Mouse (Mus musculus) embryonic fibroblast, embryonic 13.5 days (primary cell): ENCODE data around the gene Kcnj14. TPM values are rescaled to one million over a fixed set of nuclear protein-coding genes. Genes with fewer than 3 reads are reported as not detected.

Experiments
- H3K27ac ChIP-seq: 2 replicates; pipeline ENCODE4 v1.5.1; 2012; ENCODE audit warnings: low read length, control low read depth, inconsistent platforms; ENCODE audit not compliant: insufficient read depth
- H3K4me1 ChIP-seq: 2 replicates; pipeline ENCODE4 v1.6.1; 2011; ENCODE audit warnings: low read length; ENCODE audit not compliant: control insufficient read depth, insufficient read depth
- H3K4me3 ChIP-seq: 2 replicates; pipeline ENCODE4 v1.5.1; 2011; ENCODE audit warnings: mild to moderate bottlenecking, control low read depth, low read length; ENCODE audit not compliant: insufficient read depth
- CTCF ChIP-seq: IDR thresholded peaks from 2 replicates; pipeline ENCODE4 v1.5.1; 2011; ENCODE audit warnings: mild to moderate bottlenecking, control low read depth, low read length, moderate library complexity, borderline replicate concordance; ENCODE audit not compliant: insufficient read depth
- POLR2A ChIP-seq: IDR thresholded peaks from 2 replicates; pipeline ENCODE4 v1.6.1; 2011; ENCODE audit warnings: low read depth, mild to moderate bottlenecking, control low read depth, low read length, moderate library complexity
- polyA plus RNA-seq: library from polyadenylated mRNA; stranded (reverse); fragments of >200 nt; gene quantifications from 2 replicates; pipeline ENCODE4 v1.2.4, GENCODE M21; 2011; ENCODE audit warnings: low read depth; ENCODE audit not compliant: missing spikeins, insufficient read length

The Kcnj14 gene
- polyA plus RNA-seq, 1 experiment, result not detected

- Histone ChIP-seq H3K27ac (no peak overlapping the region), H3K4me1 (no peaks in the 10 kb centered on the region), H3K4me3 (no peak overlapping the region)
- TF ChIP-seq POLR2A (no peak), CTCF (no peak)
These were observed 53.5 kb downstream of the Kcnj14 start for GRCm38 (mm10) chr7:45771101-45771500.

DNA sequence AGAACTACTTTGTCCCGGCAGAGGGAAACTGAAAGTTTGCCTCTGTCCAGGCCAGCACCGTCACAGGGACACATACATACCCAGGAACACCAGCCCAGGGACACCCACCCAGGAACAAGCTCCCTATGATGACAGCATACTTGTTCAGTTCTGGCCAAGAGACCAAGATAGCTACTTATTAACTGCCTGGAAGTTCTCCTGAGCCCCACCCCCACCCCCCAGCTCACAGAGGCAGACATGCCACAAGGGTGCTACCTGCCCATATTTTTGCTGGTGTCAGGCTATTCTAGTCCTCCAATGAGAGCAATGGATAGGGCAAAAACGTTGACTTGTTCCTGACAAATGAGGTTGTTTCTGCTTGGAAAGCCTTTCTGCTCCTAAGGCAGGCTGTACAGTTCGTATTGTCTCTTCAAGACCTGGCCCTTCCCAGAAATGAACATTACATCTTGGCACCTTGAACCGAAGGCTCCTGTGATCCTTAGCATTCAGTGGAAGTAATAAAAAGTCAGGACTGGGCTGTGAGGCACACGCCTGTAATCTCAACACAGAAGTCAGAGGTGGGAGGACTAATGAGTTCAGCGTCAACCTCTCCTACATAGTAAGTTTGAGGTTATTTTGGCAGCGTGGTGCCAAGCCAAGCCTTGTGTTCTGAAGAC is 54.0 kb downstream of the Kcnj14 start:
- TF ChIP-seq CTCF (no peak), POLR2A (no peak)
- no peaks in the 10 kb centered on the region for H3K4me1 ChIP-seq
- H3K4me3 ChIP-seq, result no peak overlapping the region
- H3K27ac ChIP-seq, result no peak overlapping the region

DNA sequence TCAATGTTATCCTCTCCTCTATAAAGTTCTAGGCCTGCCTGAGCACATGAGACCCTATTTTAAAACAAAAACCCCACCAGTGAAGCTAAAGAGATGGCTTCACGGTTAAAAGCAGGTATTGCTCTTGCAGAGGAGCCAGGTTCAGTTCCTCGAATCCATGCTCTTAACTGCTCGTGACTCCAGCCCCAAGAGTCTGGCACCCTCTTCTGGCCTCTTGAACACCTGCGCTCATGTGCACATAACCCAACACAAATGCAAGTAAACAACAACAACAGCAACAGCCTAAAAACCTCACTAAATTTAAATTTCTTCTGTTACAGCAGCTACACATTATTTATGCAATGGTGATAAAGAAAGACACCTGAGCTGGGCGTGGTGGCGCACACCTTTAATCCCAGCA is 57.1 kb downstream of the Kcnj14 start:
- H3K4me1 ChIP-seq, result no peaks in the 10 kb centered on the region
- H3K4me3 ChIP-seq, result no peak overlapping the region
- TF ChIP-seq POLR2A (no peak), CTCF (no peak)
- no peak overlapping the region for H3K27ac ChIP-seq

- TF ChIP-seq POLR2A (no peak), CTCF (no peak)
- H3K4me1 ChIP-seq, result no peaks in the 10 kb centered on the region
- H3K27ac ChIP-seq, result no peak overlapping the region
- H3K4me3 ChIP-seq, result no peak overlapping the region
These were observed 57.8 kb downstream of the Kcnj14 start for GRCm38 (mm10) chr7:45766764-45767163.

Other genes with a start within 250 kb of the Kcnj14 start
- 1.4 and 5.2 TPM in 2 replicates for gene Fgf21, start 209.3 kb downstream of the Kcnj14 start, polyA plus RNA-seq
- not detected in 2 replicates for gene Fut1, start 207.5 kb downstream of the Kcnj14 start, polyA plus RNA-seq
- not detected in 2 replicates for gene Izumo1, start 203.0 kb downstream of the Kcnj14 start, polyA plus RNA-seq
- 0.15 and 0.37 TPM in 2 replicates for gene Rasip1, start 197.3 kb downstream of the Kcnj14 start, polyA plus RNA-seq
- gene Mamstr, start 184.8 kb downstream of the Kcnj14 start, polyA plus RNA-seq, result 0.70 and 1.8 TPM in 2 replicates
- not detected in 2 replicates for gene Fut2, start 158.4 kb downstream of the Kcnj14 start, polyA plus RNA-seq
- 0.58 TPM in 1 of 2 replicates, not detected in the other for gene Ntn5, start 140.8 kb downstream of the Kcnj14 start, polyA plus RNA-seq
- gene Sec1, start 130.4 kb downstream of the Kcnj14 start, polyA plus RNA-seq, result 0.21 TPM in 1 of 2 replicates, not detected in the other
- 6.6 and 6.8 TPM in 2 replicates for gene Car11, start 124.9 kb downstream of the Kcnj14 start, polyA plus RNA-seq
- 15.9 and 17.0 TPM in 2 replicates for gene Dbp, start 119.7 kb downstream of the Kcnj14 start, polyA plus RNA-seq
- 1,118 and 1,143 TPM in 2 replicates for gene Rpl18, start 109.3 kb downstream of the Kcnj14 start, polyA plus RNA-seq
- gene Sphk2, start 106.8 kb downstream of the Kcnj14 start, polyA plus RNA-seq, result 19.0 and 19.1 TPM in 2 replicates
- gene Fam83e, start 103.6 kb downstream of the Kcnj14 start, polyA plus RNA-seq, result not detected in 2 replicates
- not detected in 2 replicates for gene Spaca4, start 99.0 kb downstream of the Kcnj14 start, polyA plus RNA-seq
- gene Lmtk3, start 41.0 kb downstream of the Kcnj14 start, polyA plus RNA-seq, result 5.5 and 8.7 TPM in 2 replicates
- gene Sult2b1, start 40.1 kb downstream of the Kcnj14 start, polyA plus RNA-seq, result 0.44 TPM in 1 of 2 replicates, not detected in the other
- 63.7 and 69.6 TPM in 2 replicates for gene Cyth2, start 10.2 kb downstream of the Kcnj14 start, polyA plus RNA-seq
- gene Grwd1, start 6.2 kb upstream of the Kcnj14 start, polyA plus RNA-seq, result 13.5 and 17.6 TPM in 2 replicates
- gene Kdelr1, start 48.0 kb upstream of the Kcnj14 start, polyA plus RNA-seq, result 283 and 303 TPM in 2 replicates
- 1.8 and 2.1 TPM in 2 replicates for gene Grin2d, start 53.6 kb upstream of the Kcnj14 start, polyA plus RNA-seq
- not detected in 2 replicates for gene Syngr4, start 71.9 kb upstream of the Kcnj14 start, polyA plus RNA-seq
- gene Tmem143, start 72.2 kb upstream of the Kcnj14 start, polyA plus RNA-seq, result 18.0 and 21.2 TPM in 2 replicates
- 373 and 394 TPM in 2 replicates for gene Emp3, start 96.6 kb upstream of the Kcnj14 start, polyA plus RNA-seq
- 0.73 and 1.1 TPM in 2 replicates for gene Ccdc114, start 99.3 kb upstream of the Kcnj14 start, polyA plus RNA-seq
- 0.14 TPM in 1 of 2 replicates, not detected in the other for gene Abcc6, start 205.5 kb upstream of the Kcnj14 start, polyA plus RNA-seq
- 52.2 and 80.0 TPM in 2 replicates for gene Nomo1, start 208.9 kb upstream of the Kcnj14 start, polyA plus RNA-seq